Mouse (Mus musculus) lung, postnatal 0 days (tissue): Measurements from ENCODE around the gene Extl1.

ENCODE experiments used
- CTCF ChIP-seq: IDR thresholded peaks from 2 replicates; pipeline ENCODE4 v1.5.1; 2016; ENCODE audit warnings: antibody characterized with exemption, mild to moderate bottlenecking
- EP300 ChIP-seq: IDR thresholded peaks from 2 replicates; pipeline ENCODE4 v1.6.1; 2016; ENCODE audit warnings: antibody characterized with exemption, mild to moderate bottlenecking, control low read depth

DNA sequence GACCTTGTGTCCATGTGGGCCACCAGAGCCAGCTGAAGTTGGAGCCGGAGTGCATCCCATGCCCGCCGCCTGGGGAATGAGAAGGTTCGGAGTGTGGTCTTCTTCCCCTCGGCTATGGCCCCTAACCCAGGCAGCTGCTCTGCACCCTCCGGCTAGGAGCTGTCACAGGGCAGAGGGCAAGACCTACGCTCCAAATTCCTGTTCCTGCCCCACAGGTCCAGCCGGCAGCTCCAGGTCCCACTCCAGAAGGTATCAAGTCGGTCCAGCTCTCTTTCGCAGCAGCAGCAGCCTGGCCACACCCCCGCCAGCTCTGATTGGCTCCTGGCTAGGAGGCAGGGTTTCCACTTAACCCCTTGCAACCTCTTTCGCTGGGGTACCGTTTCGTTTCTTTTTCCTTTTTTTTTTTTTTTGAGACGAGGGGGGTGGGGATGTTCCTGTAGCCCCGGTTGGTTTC, 11.3 kb downstream of the Extl1 start:
- TF ChIP-seq CTCF (no peak), EP300 (no peak)
